Mouse (Mus musculus): ENCODE measurements around the gene 2010111I01Rik. TPM values are rescaled to one million over a fixed set of nuclear protein-coding genes. Genes with fewer than 3 reads are reported as not detected.

The 2010111I01Rik gene
- total and polyA plus RNA-seq, 2 experiments = 40.8 to 78.1 TPM

GRCm38 (mm10) chr13:62963358-62963757 lies 1.3 kb upstream of the 2010111I01Rik start:
- no peak overlapping the region for H3K4me3 ChIP-seq (ENCODE audit: insufficient read depth, low read depth, low read length)
- H3K9ac ChIP-seq (ENCODE audit: low read depth, low read length) = no peak overlapping the region
- 0 out of 2 replicates have a peak, but pooled peaks cover 6% of the 10 kb centered on the region for H3K79me2 ChIP-seq (ENCODE audit: control insufficient read depth, insufficient read depth, low read length)
- H3K36me3 ChIP-seq (ENCODE audit: control insufficient read depth, insufficient read depth, low read length) = no peaks in the 10 kb centered on the region
- TF ChIP-seq POLR2A (IDR thresholded peaks at IDR 0.05; ENCODE audit: extremely low read depth, insufficient read depth, low read length) = no peak
- TF ChIP-seq CTCF (IDR thresholded peaks at IDR 0.05; ENCODE audit: low read depth, low read length) = no peak
- no peak overlapping the region for H3K27ac ChIP-seq (replicated peaks; ENCODE audit: insufficient read depth, low read depth, low read length)
- no peaks in the 10 kb centered on the region for H3K27me3 ChIP-seq (ENCODE audit: control insufficient read depth, insufficient read depth, low read length)
- DNase-seq (ENCODE audit: extremely low read depth, low read depth, low spot score) = no peak
- WGBS = 93% methylated on average over 2 of the region's 2 CpGs
- no peaks in the 10 kb centered on the region for H3K4me1 ChIP-seq (ENCODE audit: control insufficient read depth, insufficient read depth, low read length)

GRCm38 (mm10) chr13:62968223-62968622 lies 3.5 kb downstream of the 2010111I01Rik start:
- H3K27ac ChIP-seq (replicated peaks; ENCODE audit: insufficient read depth, low read depth, low read length) = no peak overlapping the region
- DNase-seq (ENCODE audit: extremely low read depth, low read depth, low spot score) = peak; percentile 80
- no peaks in the 10 kb centered on the region for H3K36me3 ChIP-seq (ENCODE audit: control insufficient read depth, insufficient read depth, low read length)
- WGBS = 45% methylated on average over 12 of the region's 12 CpGs
- no peaks in the 10 kb centered on the region for H3K27me3 ChIP-seq (ENCODE audit: control insufficient read depth, insufficient read depth, low read length)
- H3K79me2 ChIP-seq (ENCODE audit: control insufficient read depth, insufficient read depth, low read length) = 0 out of 2 replicates have a peak, but pooled peaks cover 6% of the 10 kb centered on the region
- H3K4me1 ChIP-seq (ENCODE audit: control insufficient read depth, insufficient read depth, low read length) = peaks cover 2% of the 10 kb centered on the region; the same call in 1 of the 2 replicates
- H3K4me3 ChIP-seq (ENCODE audit: insufficient read depth, low read depth, low read length) = no peak overlapping the region
- H3K9ac ChIP-seq (ENCODE audit: low read depth, low read length) = no peak overlapping the region
- no peak for TF ChIP-seq POLR2A (IDR thresholded peaks at IDR 0.05; ENCODE audit: extremely low read depth, insufficient read depth, low read length)
- no peak for TF ChIP-seq CTCF (IDR thresholded peaks at IDR 0.05; ENCODE audit: low read depth, low read length)

- peaks cover 6% of the 10 kb centered on the region; the same call in 1 of the 2 replicates for H3K79me2 ChIP-seq (ENCODE audit: control insufficient read depth, insufficient read depth, low read length)
- 84% methylated on average over 11 of the region's 11 CpGs for WGBS
- H3K9ac ChIP-seq (ENCODE audit: low read depth, low read length) = no peak overlapping the region
- no peak for TF ChIP-seq POLR2A (IDR thresholded peaks at IDR 0.05; ENCODE audit: extremely low read depth, insufficient read depth, low read length)
- TF ChIP-seq CTCF (IDR thresholded peaks at IDR 0.05; ENCODE audit: low read depth, low read length) = no peak
- no peak overlapping the region for H3K27ac ChIP-seq (replicated peaks; ENCODE audit: insufficient read depth, low read depth, low read length)
- no peak overlapping the region for H3K4me3 ChIP-seq (ENCODE audit: insufficient read depth, low read depth, low read length)
- DNase-seq (ENCODE audit: extremely low read depth, low read depth, low spot score) = no peak
- peaks cover 2% of the 10 kb centered on the region; the same call in 1 of the 2 replicates for H3K4me1 ChIP-seq (ENCODE audit: control insufficient read depth, insufficient read depth, low read length)
- no peaks in the 10 kb centered on the region for H3K36me3 ChIP-seq (ENCODE audit: control insufficient read depth, insufficient read depth, low read length)
- H3K27me3 ChIP-seq (ENCODE audit: control insufficient read depth, insufficient read depth, low read length) = no peaks in the 10 kb centered on the region
Measured at GRCm38 (mm10) chr13:62970515-62971269, 6.0 kb downstream of the 2010111I01Rik start.

- H3K4me1 ChIP-seq (ENCODE audit: control insufficient read depth, insufficient read depth, low read length) = peaks cover 2% of the 10 kb centered on the region; the same call in 1 of the 2 replicates
- H3K9ac ChIP-seq (ENCODE audit: low read depth, low read length) = no peak overlapping the region
- no peaks in the 10 kb centered on the region for H3K36me3 ChIP-seq (ENCODE audit: control insufficient read depth, insufficient read depth, low read length)
- no peak overlapping the region for H3K27ac ChIP-seq (replicated peaks; ENCODE audit: insufficient read depth, low read depth, low read length)
- WGBS = 86% methylated on average over 3 of the region's 3 CpGs
- DNase-seq (ENCODE audit: extremely low read depth, low read depth, low spot score) = no peak
- no peak for TF ChIP-seq POLR2A (IDR thresholded peaks at IDR 0.05; ENCODE audit: extremely low read depth, insufficient read depth, low read length)
- TF ChIP-seq CTCF (IDR thresholded peaks at IDR 0.05; ENCODE audit: low read depth, low read length) = no peak
- no peaks in the 10 kb centered on the region for H3K27me3 ChIP-seq (ENCODE audit: control insufficient read depth, insufficient read depth, low read length)
- no peak overlapping the region for H3K4me3 ChIP-seq (ENCODE audit: insufficient read depth, low read depth, low read length)
- H3K79me2 ChIP-seq (ENCODE audit: control insufficient read depth, insufficient read depth, low read length) = peaks cover 3% of the 10 kb centered on the region; the same call in 1 of the 2 replicates
Measured at GRCm38 (mm10) chr13:62972403-62972802, 7.7 kb downstream of the 2010111I01Rik start.

- H3K27ac ChIP-seq (replicated peaks; ENCODE audit: insufficient read depth, low read depth, low read length) = no peak overlapping the region
- H3K4me1 ChIP-seq (ENCODE audit: control insufficient read depth, insufficient read depth, low read length) = peaks cover 4% of the 10 kb centered on the region; the same call in 1 of the 2 replicates
- DNase-seq (ENCODE audit: extremely low read depth, low read depth, low spot score) = peak; percentile 74
- 24% methylated on average over 4 of the region's 4 CpGs for WGBS
- H3K36me3 ChIP-seq (ENCODE audit: control insufficient read depth, insufficient read depth, low read length) = no peaks in the 10 kb centered on the region
- no peak overlapping the region for H3K4me3 ChIP-seq (ENCODE audit: insufficient read depth, low read depth, low read length)
- H3K79me2 ChIP-seq (ENCODE audit: control insufficient read depth, insufficient read depth, low read length) = no peaks in the 10 kb centered on the region; the same call in 1 of the 2 replicates
- no peaks in the 10 kb centered on the region for H3K27me3 ChIP-seq (ENCODE audit: control insufficient read depth, insufficient read depth, low read length)
- H3K9ac ChIP-seq (ENCODE audit: low read depth, low read length) = no peak overlapping the region
- no peak for TF ChIP-seq CTCF (IDR thresholded peaks at IDR 0.05; ENCODE audit: low read depth, low read length)
- TF ChIP-seq POLR2A (IDR thresholded peaks at IDR 0.05; ENCODE audit: extremely low read depth, insufficient read depth, low read length) = no peak
Measured at GRCm38 (mm10) chr13:62973111-62973510, 8.4 kb downstream of the 2010111I01Rik start.

- Histone ChIP-seq H3K4me1 (ENCODE audit: control insufficient read depth, insufficient read depth, low read length) (peaks cover 2% of the 10 kb centered on the region; the same call in 1 of the 2 replicates), H3K79me2 (ENCODE audit: control insufficient read depth, insufficient read depth, low read length) (no peaks in the 10 kb centered on the region; the same call in 1 of the 2 replicates), H3K27me3 (ENCODE audit: control insufficient read depth, insufficient read depth, low read length) (no peaks in the 10 kb centered on the region), H3K9ac (ENCODE audit: low read depth, low read length) (no peak overlapping the region), H3K27ac (replicated peaks; ENCODE audit: insufficient read depth, low read depth, low read length) (no peak overlapping the region), H3K4me3 (ENCODE audit: insufficient read depth, low read depth, low read length) (no peak overlapping the region), H3K36me3 (ENCODE audit: control insufficient read depth, insufficient read depth, low read length) (no peaks in the 10 kb centered on the region)
- DNase-seq (ENCODE audit: extremely low read depth, low read depth, low spot score) = no peak
- TF ChIP-seq POLR2A (IDR thresholded peaks at IDR 0.05; ENCODE audit: extremely low read depth, insufficient read depth, low read length) = no peak
- no peak for TF ChIP-seq CTCF (IDR thresholded peaks at IDR 0.05; ENCODE audit: low read depth, low read length)
Measured at GRCm38 (mm10) chr13:62978104-62978503, 13.4 kb downstream of the 2010111I01Rik start.
